Mouse (Mus musculus): ENCODE results near the gene Ccin. TPM values are rescaled to one million over a fixed set of nuclear protein-coding genes. Genes with fewer than 3 reads are reported as not detected.

The Ccin gene
- polyA plus RNA-seq, 1 experiment from 2014 or later = not detected

DNA sequence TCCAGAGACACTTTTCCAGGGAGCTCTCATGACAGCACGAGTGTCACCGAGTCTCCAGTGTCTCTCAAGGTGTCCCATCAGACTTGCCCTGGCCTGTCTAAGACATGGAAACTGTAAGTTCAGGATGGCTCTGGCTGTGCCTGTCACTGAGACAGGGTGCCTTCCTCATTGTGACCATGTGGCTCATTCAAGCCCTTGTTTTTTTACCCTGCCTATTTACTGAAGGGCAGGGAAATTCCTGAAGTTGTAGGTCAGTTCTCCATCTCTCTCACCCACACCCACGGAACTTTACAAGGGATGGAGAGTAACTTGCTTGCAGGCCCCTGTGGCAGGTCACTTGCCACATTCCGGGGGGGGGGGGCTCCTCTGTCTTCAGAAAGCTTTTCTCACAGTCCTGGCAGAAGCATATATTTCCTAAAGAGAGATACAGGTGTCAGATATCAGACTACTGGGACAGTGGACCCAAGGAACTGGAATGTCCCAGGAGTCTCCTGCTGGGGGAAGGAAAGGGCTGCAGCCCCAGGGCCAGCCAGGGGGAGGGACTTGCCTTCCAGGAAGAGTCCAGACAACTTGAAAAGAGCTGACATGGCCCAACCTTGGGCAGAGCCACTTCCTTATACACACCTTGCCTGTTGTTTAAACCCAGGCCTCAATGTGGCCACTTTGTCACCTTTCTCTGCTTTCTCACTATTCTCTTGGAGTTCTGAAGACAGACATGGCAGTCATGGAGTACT lies 18.2 kb upstream of the Ccin start:
- WGBS = 40% methylated on average over 4 of the region's 4 CpGs
- Histone ChIP-seq H3K36me3 (no peaks in the 10 kb centered on the region), H3K9me3 (no peaks in the 10 kb centered on the region), H3K4me2 (replicated peaks) (no peak overlapping the region), H3K9ac (no peak overlapping the region), H3K4me3 (no peak overlapping the region), H3K27ac (no peak overlapping the region), H3K4me1 (peaks cover 33% of the 10 kb centered on the region), H3K27me3 (no peaks in the 10 kb centered on the region)
- ATAC-seq (ENCODE audit: insufficient number of reproducible peaks, insufficient read depth, low FRiP score, low TSS enrichment) = no peak

DNA sequence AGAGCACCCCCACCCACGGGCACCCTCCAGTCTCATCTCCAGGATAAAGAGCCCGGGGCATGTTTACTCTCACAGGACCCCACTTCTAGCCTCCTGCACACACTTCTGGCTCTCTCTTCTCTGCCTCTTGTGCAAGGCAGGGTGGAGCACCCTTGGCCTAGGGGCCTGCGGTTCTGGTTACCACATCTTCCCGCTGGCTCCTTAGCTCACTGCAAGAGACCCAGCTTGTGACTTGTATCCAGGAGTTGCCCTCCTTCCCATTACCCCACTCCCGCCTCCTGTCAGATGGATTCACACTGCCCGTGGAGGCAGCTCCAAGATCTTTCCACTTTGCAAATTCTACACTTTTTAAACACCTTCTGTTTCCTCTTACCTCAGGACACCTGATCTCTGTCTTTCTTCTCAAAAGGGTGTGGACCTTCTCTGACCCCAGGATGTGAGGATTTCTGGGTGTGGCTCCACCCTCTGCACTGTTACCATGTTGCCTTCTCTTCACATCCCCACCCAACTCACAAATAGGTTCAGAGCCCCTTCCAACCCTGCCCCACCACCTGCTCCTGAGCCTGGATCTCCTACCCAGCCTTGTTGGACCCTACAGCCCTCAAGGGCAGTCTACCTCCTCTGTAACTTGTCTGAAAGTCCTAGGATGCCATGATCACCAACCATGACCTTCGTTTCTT lies 17.3 kb upstream of the Ccin start:
- Histone ChIP-seq H3K4me1 (peaks cover 38% of the 10 kb centered on the region), H3K27ac (no peak overlapping the region)
- WGBS = 82% methylated on average over 7 of the region's 7 CpGs

DNA sequence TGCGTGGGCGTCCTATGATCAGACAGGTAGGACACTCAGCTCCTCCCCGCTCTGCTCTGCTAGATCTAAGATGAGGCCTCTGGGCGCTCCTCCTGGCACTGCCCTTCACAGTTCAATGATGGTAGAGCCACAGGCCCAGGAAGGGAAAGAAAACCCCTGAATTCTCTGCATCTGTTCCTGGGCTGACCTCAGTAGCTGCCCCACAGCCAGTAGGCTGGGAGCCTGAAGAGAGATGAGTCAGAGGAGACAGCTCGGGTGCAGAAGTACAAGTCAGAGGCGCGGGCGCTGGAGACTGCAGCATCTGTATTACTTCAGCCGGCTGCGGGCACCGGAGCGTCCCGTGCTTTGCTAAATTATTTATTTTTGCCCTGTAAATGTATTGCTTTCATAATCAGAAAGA lies 14.6 kb upstream of the Ccin start:
- Histone ChIP-seq H3K4me2 (replicated peaks) (0 out of 2 replicates have a peak overlapping the region, but pooled peaks have one; percentile 2), H3K36me3 (0 out of 2 replicates have a peak, but pooled peaks cover 6% of the 10 kb centered on the region), H3K9ac (no peak overlapping the region), H3K4me1 (peaks cover 52% of the 10 kb centered on the region), H3K9me3 (no peaks in the 10 kb centered on the region), H3K27me3 (no peaks in the 10 kb centered on the region), H3K27ac (peak overlapping the region; percentile 37; the same call in 1 of the 2 replicates), H3K4me3 (no peak overlapping the region)
- 45% methylated on average over 13 of the region's 13 CpGs for WGBS
- no peak for ATAC-seq (ENCODE audit: insufficient number of reproducible peaks, insufficient read depth, low FRiP score, low TSS enrichment)

More for the DNA sequence above, 17.3 kb upstream of the Ccin start:
- no peak overlapping the region for H3K9ac ChIP-seq
- no peaks in the 10 kb centered on the region for H3K9me3 ChIP-seq
- H3K4me3 ChIP-seq = no peak overlapping the region
- no peak for ATAC-seq (ENCODE audit: insufficient number of reproducible peaks, insufficient read depth, low FRiP score, low TSS enrichment)
- H3K36me3 ChIP-seq = 0 out of 2 replicates have a peak, but pooled peaks cover 5% of the 10 kb centered on the region
- H3K27me3 ChIP-seq = no peaks in the 10 kb centered on the region
- H3K4me2 ChIP-seq (replicated peaks) = no peak overlapping the region

DNA sequence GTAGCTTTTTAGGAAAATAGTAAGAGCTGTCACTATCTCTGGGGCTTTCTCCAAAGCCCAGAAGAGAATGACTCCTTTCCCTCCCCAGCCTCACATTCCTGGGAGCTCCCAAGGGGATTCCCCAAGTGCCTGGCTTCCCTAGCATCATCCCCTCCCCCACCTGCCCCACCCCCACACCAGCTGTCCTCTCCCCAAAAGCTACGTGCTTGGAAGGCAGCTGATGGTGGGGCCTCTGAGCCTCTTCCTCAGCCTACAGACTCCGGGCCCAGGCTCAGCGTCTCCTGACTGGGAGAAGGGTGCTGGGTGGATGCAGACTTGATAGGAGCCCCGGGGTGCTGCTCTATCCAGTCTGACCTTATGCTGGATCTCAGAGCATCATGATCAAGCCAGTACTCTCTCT lies 13.9 kb upstream of the Ccin start:
- no peak overlapping the region for H3K9ac ChIP-seq
- no peak overlapping the region for H3K4me2 ChIP-seq (replicated peaks)
- no peak for ATAC-seq (ENCODE audit: insufficient number of reproducible peaks, insufficient read depth, low FRiP score, low TSS enrichment)
- H3K36me3 ChIP-seq = 0 out of 2 replicates have a peak, but pooled peaks cover 6% of the 10 kb centered on the region
- H3K4me3 ChIP-seq = no peak overlapping the region
- H3K27ac ChIP-seq = no peak overlapping the region
- H3K4me1 ChIP-seq = peaks cover 52% of the 10 kb centered on the region
- WGBS = 19% methylated on average over 4 of the region's 4 CpGs
- H3K9me3 ChIP-seq = no peaks in the 10 kb centered on the region
- no peaks in the 10 kb centered on the region for H3K27me3 ChIP-seq

DNA sequence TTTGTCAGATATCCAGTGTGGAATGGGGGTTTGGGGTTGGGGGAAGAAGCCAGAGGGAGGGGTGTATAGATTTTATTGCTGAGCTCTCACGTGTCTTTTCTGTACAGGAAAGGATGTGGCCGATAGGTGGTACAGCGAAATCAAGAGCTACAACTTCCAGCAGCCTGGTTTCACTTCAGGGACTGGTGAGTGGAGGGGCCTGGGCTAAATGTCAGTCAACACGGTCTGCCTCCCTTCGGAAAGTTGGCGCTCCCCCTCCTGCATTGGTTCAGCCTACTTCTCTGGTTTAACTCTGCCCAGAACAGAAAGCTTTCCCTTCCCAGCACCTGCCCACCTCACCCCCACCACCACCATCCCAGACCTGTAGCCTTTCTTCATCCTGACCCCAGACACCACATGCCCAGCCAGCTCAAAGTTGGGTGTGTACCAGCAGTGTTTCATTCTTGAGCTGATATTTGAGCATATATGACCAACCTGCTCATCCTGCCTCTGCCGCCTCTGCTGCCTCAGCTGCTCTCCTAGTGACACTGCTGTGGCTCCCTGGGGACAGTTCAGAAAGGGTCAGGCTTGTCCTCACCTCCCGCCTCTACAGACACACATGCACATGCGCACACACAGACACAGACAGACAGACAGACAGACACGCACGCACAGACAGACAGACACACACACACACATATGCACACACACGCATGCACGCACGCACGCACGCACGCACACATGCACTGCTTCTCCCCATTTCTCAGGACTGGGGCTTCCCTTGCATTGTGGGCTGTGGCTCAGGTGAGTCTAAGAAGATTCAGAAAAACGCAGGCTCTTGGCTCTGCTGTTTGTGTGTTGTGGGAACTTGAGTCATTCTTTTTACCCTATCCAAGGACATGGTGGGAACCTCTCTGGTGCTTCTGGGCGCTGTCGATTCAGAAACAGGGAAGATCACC lies 12.6 kb upstream of the Ccin start:
- H3K9me3 ChIP-seq = no peaks in the 10 kb centered on the region
- H3K4me1 ChIP-seq = peaks cover 42% of the 10 kb centered on the region
- no peak overlapping the region for H3K4me2 ChIP-seq (replicated peaks)
- ATAC-seq (ENCODE audit: insufficient number of reproducible peaks, insufficient read depth, low FRiP score, low TSS enrichment) = no peak
- H3K27me3 ChIP-seq = no peaks in the 10 kb centered on the region
- no peak overlapping the region for H3K4me3 ChIP-seq
- WGBS = 83% methylated on average over 20 of the region's 20 CpGs
- H3K27ac ChIP-seq = no peak overlapping the region
- peaks cover 6% of the 10 kb centered on the region; the same call in 1 of the 2 replicates for H3K36me3 ChIP-seq
- no peak overlapping the region for H3K9ac ChIP-seq

DNA sequence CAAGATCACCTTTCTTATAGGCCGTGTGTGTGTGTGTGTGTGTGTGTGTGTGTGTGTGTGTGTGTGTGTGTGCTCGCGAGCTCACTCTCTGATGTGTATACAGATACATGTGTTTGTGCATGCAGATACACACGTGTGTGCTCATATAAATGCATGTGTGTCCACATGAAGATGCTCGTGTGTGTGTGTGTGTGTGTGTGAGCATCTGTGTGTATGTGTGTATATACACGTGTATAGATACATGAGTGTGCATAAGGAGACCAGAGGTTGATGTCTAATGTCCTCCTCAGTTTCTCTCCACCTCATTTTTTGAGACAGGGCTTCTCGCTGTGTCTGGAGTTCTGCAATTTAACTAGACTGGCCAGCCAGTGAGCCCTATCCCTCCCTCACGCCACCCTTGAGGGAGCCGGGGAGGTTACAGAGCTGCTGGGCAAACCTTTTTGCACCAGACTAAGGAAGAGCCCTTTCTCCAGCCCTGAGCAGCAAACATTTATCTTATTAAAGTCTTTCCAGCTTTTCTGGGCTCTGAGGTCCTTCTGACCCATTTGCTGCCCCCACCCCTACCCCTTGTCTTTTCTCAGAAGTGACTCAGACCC lies 11.6 kb upstream of the Ccin start:
- H3K4me1 ChIP-seq = peaks cover 39% of the 10 kb centered on the region
- H3K27ac ChIP-seq = peak overlapping the region; percentile 88
- H3K4me2 ChIP-seq (replicated peaks) = peak overlapping the region; percentile 32
- 59% methylated on average over 9 of the region's 9 CpGs for whole genome bisulfite sequencing
- H3K36me3 ChIP-seq = peaks cover 6% of the 10 kb centered on the region; the same call in 1 of the 2 replicates
- H3K9me3 ChIP-seq = no peaks in the 10 kb centered on the region
- H3K4me3 ChIP-seq = no peak overlapping the region
- no peak overlapping the region; the same call in 1 of the 2 replicates for H3K9ac ChIP-seq
- H3K27me3 ChIP-seq = no peaks in the 10 kb centered on the region
- peak; percentile 18 for ATAC-seq (ENCODE audit: insufficient number of reproducible peaks, insufficient read depth, low FRiP score, low TSS enrichment)

DNA sequence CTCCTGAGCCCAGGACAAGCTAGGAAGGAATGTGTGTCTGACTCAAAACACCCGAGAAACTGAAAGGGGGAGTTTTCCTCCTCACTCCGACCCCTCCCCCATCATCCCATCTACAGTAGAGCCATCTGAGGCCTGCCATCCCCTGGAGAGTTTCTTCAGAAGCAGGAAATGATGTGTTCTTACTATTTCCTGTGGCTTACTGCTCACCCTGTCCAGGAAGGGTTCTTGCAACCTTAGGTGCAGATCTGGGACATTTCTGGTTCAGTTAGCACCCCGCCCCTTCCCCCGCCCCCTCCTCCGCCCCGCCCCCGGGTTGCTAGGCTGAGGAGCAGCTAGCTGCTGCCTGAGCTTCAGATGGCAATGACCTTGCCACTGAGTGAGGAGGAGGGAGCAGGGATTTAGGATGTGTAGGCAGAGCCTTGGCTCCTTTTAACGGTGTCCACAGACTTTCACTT lies 11.1 kb upstream of the Ccin start:
- Histone ChIP-seq H3K4me3 (no peak overlapping the region), H3K27me3 (no peaks in the 10 kb centered on the region), H3K9me3 (no peaks in the 10 kb centered on the region), H3K9ac (no peak overlapping the region), H3K36me3 (peaks cover 6% of the 10 kb centered on the region; the same call in 1 of the 2 replicates), H3K4me2 (replicated peaks) (peak overlapping the region; percentile 32), H3K27ac (peak overlapping the region; percentile 88), H3K4me1 (peaks cover 40% of the 10 kb centered on the region)
- 3% methylated on average over 8 of the region's 8 CpGs for whole genome bisulfite sequencing
- ATAC-seq (ENCODE audit: insufficient number of reproducible peaks, insufficient read depth, low FRiP score, low TSS enrichment) = peak; percentile 63

DNA sequence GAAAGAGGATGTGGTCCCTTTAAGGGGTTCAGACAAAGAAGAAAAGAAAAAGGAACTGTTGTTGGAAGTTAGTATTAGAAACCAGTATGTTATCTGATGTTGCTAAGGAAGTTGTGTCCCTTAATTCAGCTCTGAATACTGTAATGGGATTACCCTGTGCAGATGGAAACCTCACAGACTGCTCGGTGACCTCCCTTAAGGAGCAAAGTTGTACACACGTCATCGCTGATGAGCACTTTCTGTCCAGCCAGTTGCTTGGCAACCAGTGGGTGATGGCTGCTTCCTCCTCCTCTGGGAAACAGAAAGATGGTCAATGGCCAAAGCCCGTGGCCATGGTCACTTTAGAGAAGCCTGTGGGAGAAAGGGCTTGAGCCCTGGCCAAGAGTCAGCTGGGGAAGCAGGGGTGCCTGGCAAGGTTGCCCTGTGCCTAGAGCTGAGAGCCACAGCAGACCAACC lies 9.7 kb upstream of the Ccin start:
- Histone ChIP-seq H3K4me2 (replicated peaks) (no peak overlapping the region), H3K27me3 (no peaks in the 10 kb centered on the region), H3K9me3 (no peaks in the 10 kb centered on the region), H3K4me3 (no peak overlapping the region), H3K36me3 (peaks cover 12% of the 10 kb centered on the region; the same call in 1 of the 2 replicates), H3K4me1 (peaks cover 42% of the 10 kb centered on the region), H3K9ac (no peak overlapping the region), H3K27ac (peak overlapping the region; percentile 23; the same call in 1 of the 2 replicates)
- ATAC-seq (ENCODE audit: insufficient number of reproducible peaks, insufficient read depth, low FRiP score, low TSS enrichment) = no peak
- 60% methylated on average over 4 of the region's 4 CpGs for WGBS

DNA sequence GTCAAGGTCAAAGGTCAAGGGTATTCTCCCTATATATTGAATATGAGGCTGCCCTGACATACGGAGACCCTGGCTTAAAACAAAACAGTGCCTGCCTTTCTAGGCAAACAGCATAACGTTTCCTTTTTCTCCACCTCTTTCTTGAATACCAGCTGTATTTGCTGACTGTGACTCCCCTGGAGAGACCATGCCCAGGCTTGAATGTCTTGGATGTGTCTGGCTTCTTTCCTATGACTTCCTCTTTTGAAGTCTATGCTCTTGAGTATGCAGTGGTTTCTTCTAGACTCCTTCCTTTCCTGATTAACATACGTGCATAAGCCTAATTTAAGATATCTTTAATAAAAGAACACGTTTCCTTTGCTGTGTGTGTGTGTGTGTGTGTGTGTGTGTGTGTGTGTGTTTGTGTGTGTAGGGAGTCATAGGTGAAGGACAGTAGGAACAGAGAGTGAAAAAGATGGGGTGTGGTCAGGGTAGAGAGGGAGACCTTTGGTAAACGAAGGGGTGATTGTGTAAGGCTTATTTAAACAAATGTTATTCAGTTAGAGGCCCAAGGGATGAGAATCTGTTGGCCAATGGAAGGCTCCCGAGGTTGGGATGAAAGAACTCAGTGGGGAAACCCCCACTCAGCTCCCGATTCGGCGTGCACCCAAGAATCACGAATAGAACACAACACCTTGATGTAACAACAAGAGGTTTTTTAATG lies 8.2 kb upstream of the Ccin start:
- Histone ChIP-seq H3K36me3 (peaks cover 12% of the 10 kb centered on the region; the same call in 1 of the 2 replicates), H3K9me3 (no peaks in the 10 kb centered on the region), H3K4me1 (peaks cover 33% of the 10 kb centered on the region), H3K4me3 (no peak overlapping the region), H3K27ac (no peak overlapping the region), H3K9ac (no peak overlapping the region), H3K4me2 (replicated peaks) (no peak overlapping the region), H3K27me3 (no peaks in the 10 kb centered on the region)
- no peak for ATAC-seq (ENCODE audit: insufficient number of reproducible peaks, insufficient read depth, low FRiP score, low TSS enrichment)
- WGBS = 82% methylated on average over 10 of the region's 10 CpGs

DNA sequence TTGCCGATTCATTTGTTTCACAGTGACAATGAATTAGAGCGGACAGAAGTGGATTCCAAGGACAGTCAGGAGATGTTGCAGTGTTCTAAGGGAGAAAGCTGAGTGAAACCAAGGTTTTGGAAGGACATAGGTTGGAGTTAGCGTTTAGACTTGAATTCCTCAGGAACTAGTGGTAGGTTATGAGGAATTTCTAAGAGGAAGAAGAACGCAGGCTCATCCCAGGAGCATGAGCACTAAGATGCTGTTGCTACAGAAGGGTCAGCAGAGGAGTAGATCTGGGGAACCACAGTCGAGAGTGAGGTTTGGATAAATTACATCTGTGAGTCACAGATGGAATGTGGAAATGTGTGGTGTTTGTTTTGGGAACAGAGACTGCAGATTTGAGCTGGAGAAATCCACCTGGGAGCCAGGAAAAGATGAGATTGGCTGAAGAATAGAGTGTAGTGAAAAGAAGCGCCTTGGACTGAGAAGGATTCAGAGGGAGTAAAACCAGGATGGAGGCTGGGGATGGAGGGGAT lies 7.0 kb upstream of the Ccin start:
- Histone ChIP-seq H3K9me3 (no peaks in the 10 kb centered on the region), H3K4me3 (no peak overlapping the region), H3K27ac (no peak overlapping the region), H3K4me1 (peaks cover 27% of the 10 kb centered on the region), H3K27me3 (no peaks in the 10 kb centered on the region), H3K9ac (no peak overlapping the region), H3K36me3 (peaks cover 7% of the 10 kb centered on the region; the same call in 1 of the 2 replicates), H3K4me2 (replicated peaks) (no peak overlapping the region)
- 79% methylated on average over 6 of the region's 6 CpGs for WGBS
- ATAC-seq (ENCODE audit: insufficient number of reproducible peaks, insufficient read depth, low FRiP score, low TSS enrichment) = no peak

Measured in embryonic facial prominence, embryonic 12.5 days (tissue).